12 mouse cellular contexts compared by ENCODE assay signal in the genomic region with DNA sequence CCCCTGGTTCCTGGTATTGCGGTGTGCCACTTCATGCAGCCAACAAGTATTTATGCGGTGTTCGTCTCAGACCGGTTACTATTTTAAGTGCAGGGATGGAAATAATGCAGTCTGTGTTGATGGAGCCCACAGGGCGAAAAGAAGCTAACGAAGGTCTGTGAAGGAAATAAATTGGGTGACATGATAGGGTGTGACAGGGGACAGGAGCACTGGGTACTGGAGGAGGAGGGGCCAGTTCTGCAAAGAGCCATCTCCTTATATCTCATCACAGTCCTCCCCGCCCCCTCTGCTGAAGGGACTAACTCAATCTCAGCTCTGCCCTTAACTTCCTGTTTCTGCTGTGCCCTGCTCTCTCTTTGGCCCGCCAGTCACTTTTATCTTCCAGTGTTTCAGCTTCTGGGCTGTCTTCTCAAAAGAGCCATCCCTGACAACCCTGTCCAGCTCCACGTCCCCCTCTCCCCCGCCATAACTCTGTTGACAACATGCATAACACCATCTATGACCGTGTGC. TPM values are rescaled to one million over a fixed set of nuclear protein-coding genes. Genes with fewer than 3 reads are reported as not detected.
"Had no signal": no experiment of that assay in that cellular context is flagged by ENCODE, and none has a peak within 500 bp of the region (broad histone marks: within the 10 kb centered on the region; RNA-seq: fewer than 3 reads in every experiment).

No protein-coding gene starts in this region.

- H3K36me3 ChIP-seq: intestine, embryonic 15.5 days; kidney, embryonic 15.5 days; limb, embryonic 10.5 days; liver, embryonic 13.5 days; midbrain, embryonic 13.5 days had no signal

- H3K4me1 ChIP-seq: liver, embryonic 13.5 days had no signal

- ATAC-seq: liver, postnatal 0 days had no signal

- H3K27me3 ChIP-seq: intestine, embryonic 15.5 days; midbrain, embryonic 13.5 days had no signal

- H3K9me3 ChIP-seq: intestine, embryonic 15.5 days; kidney, embryonic 15.5 days; limb, embryonic 10.5 days; liver, embryonic 13.5 days; midbrain, embryonic 13.5 days had no signal

- H3K9ac ChIP-seq: intestine, embryonic 15.5 days; kidney, embryonic 15.5 days; liver, embryonic 13.5 days; liver, postnatal 0 days; midbrain, embryonic 13.5 days had no signal

- H3K27ac ChIP-seq: intestine, embryonic 15.5 days; kidney, embryonic 15.5 days; limb, embryonic 10.5 days; liver, embryonic 13.5 days; midbrain, embryonic 13.5 days had no signal

- H3K4me3 ChIP-seq: liver, embryonic 13.5 days had no signal

- DNase-seq: kidney, adult 2 months; kidney, postnatal 14 days; liver, embryonic 13.5 days; liver, postnatal 0 days; right cerebral cortex, postnatal 4 days; spleen, adult 18-20 months; thymus, postnatal 4 days had no signal

RNA-seq across cellular contexts. Expression of a gene that starts 0.9 kb away (rescaled TPM):
- polyA plus RNA-seq: large intestine, adult 2 months had no signal
